Mouse (Mus musculus): ENCODE measurements around the gene Cwc27.

Gene Cwc27

DNA sequence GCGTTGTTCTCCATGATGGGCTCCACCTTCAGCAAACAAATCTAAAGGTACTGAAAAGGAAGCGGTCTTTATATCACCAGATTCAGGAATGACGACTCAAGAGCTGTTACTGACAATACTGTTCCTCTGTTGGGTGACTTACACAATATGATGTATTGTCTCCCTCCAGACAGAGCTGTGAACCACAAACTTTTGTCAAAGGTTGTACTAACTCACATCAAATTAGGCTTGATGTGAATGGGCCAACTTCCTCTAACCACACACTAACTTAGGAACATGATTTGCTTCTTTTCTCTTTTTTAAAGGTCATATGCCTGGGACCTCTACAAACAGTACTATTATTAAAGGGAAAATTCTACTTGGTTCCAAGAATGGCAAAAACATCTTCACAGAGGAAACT, 53.7 kb downstream of the Cwc27 start:
- no peak for DNase-seq

DNA sequence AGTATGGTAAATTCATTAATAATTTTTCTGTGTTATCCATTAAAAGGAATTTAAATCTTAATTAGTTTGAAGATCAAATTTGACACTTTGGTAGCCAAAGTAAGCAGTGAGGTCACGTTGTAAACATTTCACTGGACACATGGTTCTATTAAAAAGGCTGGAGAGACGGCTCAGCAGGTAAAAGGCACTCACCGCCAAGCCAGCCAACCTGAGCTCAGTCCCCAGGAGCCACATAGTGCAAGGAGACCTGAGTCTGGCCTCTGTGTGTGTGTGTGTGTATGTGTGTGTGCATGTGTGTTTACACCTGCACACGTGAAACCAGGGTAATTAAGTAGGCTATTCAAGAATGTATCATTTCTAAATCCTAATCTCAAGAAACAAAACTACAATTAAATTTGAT, 54.5 kb downstream of the Cwc27 start:
- no peak for DNase-seq

DNA sequence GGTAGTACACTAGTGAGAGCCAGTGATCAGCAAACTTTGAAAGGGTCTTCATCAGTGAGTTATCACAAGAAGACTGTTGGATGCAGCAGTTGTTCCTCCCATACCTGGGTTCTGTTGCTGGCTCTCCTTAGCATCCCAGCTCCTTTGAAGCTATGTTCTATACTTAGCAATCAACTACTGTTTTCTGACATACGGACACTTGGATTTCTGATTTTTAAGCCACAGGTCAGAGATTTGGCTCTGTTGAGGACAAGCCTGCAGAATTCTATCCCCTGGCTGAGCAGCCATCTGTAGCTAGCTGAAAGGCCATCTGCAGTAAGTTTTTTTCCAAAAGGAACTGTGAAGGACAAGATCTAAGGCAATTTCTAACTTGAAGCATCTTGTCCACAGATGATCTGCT, 57.6 kb downstream of the Cwc27 start:
- DNase-seq, result no peak

DNA sequence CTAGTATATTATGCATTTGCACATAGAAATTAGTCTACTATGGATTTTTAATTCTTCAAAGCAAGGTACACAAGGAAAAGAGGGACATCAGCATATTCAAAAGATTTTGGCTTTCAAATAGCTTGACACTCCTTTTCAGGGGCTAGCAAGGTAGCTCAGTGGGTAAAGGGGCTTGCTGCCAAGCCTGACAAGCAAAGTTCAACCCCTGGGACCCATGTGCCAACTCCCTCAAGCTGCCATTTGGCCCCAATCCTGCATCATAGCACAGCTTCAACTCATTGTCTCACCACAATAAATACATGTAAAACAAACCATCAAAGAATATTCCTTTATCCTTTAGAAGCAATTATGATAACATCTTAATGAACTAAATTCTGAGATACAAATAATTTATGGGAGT, 69.9 kb downstream of the Cwc27 start:
- no peak for DNase-seq

DNA sequence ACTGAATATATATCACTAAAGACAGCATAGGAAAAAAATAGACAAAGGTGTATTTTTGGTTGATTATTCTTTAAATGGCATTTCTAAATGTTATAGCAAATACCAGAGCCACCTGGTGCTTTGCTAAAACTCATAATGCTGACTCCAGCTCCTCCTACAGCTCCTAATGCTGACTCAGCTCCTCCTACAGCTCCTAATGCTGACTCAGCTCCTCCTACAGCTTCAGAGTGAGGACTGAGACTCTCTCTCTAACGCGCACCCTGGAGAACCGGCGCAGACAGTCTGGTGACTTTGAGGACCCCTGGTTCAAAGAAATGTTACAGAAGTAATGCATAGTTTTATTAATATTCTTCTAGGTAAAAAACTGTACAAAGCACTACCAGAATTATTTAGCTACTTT, 74.1 kb downstream of the Cwc27 start:
- no peak for DNase-seq

DNA sequence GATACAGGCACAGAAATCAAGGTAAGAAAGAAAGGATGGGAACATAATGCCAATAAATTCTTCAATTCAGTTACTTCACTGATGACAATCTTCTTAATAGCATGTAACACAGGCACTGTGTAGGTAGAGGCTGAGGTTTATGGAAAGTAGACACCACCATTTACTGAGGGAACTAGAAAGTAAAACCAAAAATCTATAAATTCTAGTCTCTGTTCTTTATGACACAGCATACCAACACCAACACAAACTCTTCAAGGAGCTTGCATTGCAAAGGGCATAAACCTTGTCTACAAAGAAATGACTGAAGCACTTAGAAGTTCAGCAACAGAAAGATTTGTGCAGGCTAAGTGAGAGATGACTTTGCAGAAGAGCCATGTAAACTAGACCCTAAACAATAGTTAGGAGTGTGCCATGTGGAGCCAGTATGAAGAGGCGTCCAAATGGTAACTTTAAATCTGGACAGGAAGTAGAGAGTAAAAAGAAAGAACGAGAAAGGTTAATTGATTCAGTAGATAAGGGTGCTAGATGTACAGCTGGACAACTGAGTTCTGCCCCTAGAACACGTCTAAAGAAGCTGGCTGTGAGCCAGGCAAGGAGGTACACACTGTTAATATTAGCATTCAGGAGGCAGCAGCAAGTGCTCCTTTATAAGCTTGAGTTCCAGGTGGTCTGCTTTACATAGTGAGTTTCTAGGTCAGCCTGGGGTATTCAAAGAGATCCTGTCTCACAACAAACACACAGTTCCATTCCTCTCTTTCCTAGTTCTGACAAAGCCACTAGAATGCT, 87.5 kb downstream of the Cwc27 start:
- DNase-seq, result no peak

DNA sequence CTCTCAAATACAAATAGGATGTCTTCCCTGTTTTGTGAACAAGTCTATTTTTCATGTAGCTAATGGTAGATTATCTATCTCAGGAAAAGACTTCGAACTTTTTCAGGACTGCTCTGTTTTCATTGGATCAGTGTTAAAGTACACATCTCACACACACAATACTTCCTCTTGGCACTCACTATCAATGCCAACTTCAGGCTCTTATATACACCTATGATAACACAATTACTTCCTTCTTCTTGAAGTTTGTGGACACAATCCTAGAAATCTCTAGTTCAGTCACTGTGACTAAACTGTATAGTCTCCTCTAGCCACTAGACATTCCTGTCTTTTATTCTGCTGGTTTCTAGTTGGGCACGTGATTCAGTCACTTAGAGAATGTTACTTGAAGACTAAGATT, 89.3 kb downstream of the Cwc27 start:
- DNase-seq, result no peak

DNA sequence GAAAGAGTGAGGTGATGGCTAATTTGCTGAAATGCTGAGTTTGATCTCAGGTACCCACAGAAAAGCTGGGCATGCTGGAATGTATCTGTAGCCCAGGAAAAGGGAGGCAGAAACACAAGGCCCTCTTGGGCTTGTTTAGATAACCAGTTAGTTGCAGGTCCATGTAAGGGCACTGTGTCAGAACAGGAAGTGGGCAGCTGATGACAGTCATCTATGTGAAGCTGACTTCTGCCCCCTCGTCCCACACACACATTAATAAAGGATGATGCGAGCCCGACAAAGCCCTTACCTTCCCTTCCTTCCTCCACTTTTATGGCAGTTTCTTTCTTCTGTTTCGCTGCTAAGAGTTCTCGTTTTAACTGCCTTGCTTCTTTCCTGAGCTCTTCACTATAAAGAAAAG, 96.8 kb downstream of the Cwc27 start:
- no peak for DNase-seq

DNA sequence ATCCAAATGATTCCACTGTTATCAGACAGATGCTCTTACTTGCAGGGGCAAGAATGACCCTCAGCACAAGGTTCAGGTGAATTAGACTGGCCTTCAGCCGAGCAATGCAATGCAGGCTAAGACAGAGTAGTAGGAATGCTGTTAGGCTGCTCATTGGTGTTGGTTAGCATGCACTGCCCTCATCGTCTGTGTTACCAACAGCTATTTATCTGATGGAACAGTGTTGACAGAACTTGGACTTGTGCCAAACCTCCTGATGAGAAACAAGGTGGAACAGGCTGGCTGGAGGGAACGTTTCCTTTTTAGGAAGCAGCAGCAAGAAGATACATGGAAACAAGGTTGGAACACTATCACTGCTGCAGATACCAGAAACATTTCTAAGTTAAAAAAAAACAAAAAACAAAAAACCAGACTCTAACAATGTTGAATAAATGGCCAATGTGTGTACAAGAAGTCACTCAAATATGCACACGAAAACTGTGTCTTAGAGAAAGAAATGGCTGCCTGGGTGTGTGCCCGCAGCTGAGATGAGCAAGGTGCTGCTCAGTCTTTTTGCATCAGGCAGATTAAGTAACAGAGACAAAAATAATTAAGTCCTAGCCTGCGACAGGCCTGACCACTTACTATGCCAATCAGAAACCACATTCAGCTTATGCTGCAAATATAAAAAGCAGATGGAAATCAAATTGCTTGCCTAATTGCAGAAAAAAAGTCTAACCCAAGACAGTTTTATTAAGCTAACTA, 122.2 kb downstream of the Cwc27 start:
- peak; percentile 53 for DNase-seq

DNA sequence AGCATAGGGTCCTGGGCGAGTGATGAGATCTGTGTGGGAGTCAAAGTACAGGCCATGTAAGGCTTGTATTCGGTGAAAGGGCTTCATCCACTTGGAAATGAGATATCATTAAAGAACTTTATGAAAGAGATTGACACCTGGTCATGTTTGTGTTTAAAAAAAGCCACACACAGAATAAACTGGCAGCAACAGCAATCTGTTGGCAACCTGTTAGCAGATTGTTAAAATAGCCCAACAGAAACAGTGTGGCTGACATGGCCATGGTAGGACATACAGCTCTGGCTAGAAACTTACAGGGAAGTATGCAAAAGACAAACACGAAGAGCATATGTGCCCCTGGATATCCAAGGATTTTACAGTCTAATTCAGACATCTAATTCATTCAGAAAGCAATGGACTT, 124.2 kb downstream of the Cwc27 start:
- DNase-seq, result no peak

DNA sequence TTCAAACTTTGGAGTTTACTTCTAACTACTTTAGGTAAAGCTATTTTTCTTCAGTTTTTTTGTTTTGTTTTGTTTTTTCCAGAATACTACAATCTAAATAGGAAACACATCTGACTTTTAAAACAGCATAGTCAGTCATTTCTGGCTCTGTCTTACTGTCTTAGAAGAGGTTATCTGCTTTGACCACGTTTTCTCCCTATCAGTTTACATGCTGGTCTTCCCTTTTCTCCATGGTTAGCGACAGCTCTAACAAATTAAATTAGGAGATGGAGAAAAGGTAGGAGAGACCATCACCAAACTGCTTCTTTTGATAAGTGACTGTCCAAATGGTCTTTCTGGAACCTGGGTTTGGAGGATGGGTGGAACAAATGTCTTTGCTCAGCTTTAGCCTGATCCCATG, 131.4 kb downstream of the Cwc27 start:
- DNase-seq, result no peak

DNA sequence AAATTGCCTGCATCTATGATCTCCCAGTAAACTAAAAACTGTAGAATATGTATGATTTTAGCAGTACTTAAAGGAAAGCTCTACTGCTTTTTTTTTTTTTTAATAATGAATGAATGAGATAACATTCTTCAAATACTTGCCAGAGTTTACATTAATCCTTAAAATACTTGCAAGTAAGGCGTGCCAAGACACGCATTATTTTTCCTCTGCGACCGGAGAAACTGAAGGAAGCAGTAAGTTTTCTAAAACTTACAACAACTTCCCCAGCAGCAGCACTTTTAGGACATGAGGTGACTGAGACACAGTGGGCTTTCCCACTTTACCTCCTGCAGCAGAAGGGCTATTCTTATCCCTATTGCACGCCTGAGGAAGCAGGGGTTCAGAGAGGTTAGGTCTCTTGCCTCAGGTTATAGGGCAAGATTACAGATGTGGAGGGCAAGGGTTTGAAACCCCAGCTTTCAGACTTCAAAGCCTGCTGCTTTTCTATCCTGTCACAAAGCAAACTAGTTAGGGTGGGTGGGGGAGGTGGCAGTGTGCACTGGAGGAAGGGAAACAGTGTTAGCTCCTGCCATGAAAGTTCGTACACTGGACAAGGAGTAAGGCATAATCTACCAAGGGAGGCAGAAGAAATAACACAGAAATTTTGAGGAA, 132.5 kb downstream of the Cwc27 start:
- DNase-seq, result peak; percentile 49

DNA sequence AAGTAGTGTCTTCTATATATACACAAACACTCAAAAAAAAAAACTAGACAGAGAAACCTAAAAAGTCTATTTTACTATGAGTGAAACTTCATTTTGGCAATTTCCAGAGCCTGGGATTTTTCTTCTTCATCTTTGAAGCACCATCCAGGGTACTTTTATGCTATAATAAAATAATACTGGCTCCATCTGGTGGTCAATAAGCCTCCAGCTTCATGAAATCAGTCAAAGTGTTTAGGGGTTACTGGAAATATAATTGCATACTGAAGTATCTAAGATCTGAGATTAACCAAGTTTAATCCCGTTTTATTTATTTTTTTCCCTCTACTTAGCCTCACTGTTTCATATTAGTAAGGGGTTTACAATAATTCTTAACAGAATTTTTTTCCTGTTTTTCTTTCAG, 135.7 kb downstream of the Cwc27 start:
- DNase-seq, result peak; percentile 58

DNA sequence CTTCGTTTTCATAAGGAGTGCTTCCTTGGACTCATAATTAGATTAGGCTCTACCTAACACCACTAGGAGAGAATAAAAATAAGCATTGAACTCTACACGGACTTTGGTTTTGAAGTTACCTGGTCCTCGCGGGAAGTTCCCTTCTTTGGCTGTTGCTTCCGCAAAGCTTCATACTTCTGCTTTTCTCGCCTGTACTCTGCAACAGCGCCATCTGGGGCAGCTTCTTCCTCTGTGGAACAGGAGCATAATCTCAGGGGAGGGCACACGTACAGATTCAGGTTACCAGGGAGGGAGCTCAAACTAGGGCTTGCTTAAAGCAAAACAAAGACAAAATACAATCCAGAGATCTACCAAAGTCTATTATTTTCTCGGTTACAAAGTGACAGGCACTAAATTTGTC, 155.8 kb downstream of the Cwc27 start:
- DNase-seq, result no peak

DNA sequence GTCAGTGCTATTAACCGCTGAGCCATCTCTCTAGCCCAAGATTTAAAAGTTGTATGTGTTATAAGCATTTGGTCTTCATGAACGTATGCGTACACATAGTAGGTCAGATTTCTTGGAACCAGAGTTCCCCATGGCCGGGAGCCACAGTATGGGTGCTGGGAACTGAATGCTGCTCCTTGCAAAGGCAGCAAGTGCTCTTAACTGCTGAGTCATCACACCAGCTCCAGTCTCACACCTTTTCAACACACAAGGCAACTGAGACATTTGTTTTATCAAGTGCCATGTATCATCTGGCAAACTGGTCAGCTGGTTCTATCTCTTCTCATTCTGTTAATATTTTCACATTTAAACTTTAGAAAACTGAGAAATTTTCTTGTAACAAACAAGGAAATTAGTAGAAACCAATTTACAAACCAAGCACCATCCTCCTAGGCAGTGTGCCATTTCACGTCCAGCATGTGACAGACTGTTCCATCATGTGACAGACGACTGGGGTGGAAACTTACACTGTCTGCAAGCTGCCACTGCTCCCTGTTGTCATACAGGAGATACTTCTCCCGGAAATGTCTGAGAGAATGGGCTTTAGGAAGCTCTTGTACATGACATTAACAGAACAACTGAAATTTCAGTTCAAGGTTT, 156.8 kb downstream of the Cwc27 start:
- DNase-seq, result no peak

DNA sequence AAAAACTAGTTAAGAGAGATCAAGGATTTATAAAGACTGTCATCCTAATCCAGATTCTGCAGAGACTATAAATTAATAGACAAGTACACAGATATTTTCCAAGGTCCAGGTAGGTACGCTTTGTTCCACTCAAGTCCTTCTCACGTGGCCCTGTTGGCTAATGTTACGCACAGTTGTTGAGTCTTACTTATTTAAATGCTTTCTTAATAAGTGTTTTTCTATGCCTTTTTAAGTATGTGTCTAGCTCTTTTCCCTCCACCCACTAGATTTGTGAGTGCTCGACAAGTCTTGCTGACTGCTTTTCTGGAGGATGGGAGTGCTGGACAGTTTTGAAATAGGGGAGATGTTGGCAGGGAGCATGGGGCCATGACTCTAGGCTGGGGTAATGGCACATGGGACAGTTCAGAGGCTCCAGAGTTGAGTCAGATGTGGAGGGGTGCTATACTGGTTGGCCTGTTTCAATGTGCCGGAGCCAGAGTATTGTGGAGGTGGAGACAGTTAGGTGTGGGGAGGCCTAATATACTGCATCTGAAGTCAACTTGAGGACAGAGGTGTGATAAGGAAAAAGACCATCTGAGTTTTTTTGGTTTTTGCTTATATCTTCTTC, 160.2 kb downstream of the Cwc27 start:
- DNase-seq, result no peak

DNA sequence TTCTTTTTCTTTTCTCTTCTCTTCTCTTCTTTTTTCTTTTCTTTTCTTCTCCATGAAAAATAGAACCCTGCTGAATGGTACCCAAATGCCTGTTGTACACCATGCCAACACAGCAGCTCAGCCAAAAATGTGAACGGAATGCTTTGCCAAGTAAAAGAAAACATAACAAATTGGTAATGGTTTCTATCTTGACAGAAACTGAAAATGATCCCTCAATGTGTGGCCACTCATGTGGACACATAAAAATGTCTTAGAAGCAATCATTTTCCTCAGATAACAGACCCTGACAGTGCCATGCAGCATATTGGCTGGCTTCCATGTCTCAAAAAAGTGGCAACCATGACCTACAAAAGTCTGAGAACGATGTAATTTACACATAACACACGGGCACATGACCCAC, 161.8 kb downstream of the Cwc27 start:
- no peak for DNase-seq

DNA sequence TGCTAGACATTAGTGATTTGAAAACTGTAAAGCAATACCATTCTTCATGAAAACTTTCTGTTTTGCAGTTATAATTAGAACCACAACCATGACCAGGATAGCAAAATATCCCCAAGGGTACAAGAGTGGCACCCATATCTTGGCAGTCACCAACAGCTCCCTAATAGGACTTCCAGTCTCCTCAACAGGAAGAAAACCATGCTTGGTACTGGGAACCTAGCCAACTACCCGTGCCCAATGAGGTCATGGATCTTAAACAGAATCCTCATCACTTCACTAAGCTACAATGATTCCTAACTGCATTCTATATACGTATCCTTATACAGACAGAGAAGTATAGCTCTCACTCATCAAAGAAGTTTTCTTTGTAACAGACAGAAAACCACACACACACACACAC, 165.2 kb downstream of the Cwc27 start:
- no peak for DNase-seq

DNA sequence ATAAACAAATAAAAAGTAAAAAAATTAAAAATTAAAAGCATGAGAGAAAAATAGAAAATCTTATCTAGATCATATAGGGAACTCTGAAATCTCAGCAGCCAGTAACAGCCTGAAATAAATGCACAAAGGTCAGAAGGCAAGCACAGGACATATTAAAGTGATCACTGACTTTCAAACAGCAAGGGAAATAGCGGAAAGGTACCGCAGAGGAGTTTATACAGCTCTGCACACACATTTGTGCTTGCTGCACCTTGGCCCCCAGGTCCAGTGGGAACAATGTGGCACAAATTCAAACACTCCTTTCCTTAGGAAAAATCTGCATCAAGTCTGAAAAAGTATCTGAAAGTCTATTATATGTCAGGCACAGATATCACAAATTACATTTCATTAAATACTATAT, 166.3 kb downstream of the Cwc27 start:
- DNase-seq, result no peak

DNA sequence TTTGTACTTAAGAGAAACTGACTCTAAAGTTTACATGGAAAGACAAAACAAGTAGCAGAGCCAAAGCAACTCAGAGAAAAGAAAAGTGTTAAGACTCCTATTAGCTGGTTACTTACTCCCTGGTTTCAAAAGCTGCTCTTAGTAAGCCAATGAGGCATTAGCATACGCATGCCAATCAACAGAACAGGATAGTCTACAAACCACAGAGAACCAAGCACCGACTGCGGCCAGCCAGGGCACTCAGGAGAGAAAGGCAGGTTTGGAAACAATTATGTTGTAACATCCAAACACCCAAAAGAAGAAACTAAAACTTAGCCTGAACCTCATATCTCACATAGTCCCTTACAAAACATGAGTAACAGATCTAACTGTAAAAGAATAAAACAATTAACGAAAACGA, 166.8 kb downstream of the Cwc27 start:
- no peak for DNase-seq

DNA sequence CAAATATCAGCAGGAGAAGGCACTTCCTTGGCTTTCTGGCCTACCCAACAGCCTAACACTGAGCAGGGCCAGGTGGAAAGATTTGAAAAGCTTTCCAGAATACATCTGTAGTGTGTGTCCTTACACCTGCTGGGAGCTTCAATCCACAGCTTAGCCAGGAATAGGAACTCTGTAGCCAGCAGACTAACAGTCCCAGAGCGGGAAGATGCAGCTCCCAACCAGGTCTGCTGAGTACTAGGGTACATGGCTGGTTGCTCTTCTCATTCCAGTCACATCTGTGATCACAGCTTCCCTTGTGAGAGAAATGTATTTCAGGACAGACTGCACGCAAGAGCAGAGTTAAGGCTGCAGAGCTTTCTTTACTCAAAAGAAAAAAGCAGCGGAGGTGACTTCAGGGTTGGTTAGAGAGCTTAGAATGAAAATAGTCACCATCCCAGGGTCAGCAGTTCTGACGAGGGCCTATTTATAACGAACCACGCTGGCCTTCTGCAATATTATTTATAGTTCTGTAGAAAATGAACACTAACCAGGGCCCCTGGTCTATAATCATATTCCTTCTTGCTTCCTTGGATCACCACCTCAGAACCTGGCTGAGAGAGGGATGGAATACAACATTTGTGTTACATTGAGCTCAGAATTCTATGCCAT, 171.0 kb downstream of the Cwc27 start:
- DNase-seq, result no peak

DNA sequence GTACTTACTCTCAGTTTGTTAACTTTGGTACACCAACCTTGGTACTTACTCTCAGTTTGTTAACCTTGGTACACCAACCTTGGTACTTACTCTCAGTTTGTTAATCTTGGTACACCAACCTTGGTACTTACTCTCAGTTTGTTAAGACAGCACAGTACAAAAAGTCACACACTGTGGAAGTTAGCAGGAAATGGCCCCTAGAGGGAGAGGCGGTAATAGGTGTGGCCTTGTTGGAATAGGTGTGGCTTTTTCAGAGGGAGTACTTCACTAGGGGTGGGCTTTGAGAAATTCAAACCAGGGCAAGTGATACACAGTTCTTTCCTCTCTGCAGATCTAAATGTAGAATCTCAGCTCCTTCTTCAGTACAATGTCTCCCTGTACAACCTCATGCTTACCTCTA, 172.8 kb downstream of the Cwc27 start:
- no peak for DNase-seq

Data from embryo, embryonic 11 days (tissue).